Comparison of ENCODE assay signal across 9 mouse cellular contexts in genomic region chr16:34957487-34958230, GRCm38 (mm10).
DNase-seq lines count a peak whose midpoint lies in the region; ATAC-seq and TF ChIP-seq lines count a peak whose summit lies in the region.
"Had no signal": no experiment of that assay in that cellular context is flagged by ENCODE, and none has a peak within 500 bp of the region (broad histone marks: within the 10 kb centered on the region; RNA-seq: fewer than 3 reads in every experiment).

No protein-coding gene starts in this region.

- H3K4me1 ChIP-seq in liver, embryonic 11.5 days (replicated peaks; ENCODE audit: control insufficient read depth, insufficient read depth, low read length), result peaks cover 10% of the 10 kb centered on the region; the same call in 1 of the 2 replicates
- peaks cover 55% of the 10 kb centered on the region for H3K4me1 ChIP-seq in heart, embryonic 16.5 days (ENCODE audit: control insufficient read depth, insufficient read depth, low read length)
- H3K4me1 ChIP-seq in liver, postnatal 0 days (ENCODE audit: insufficient read depth), result peaks cover 37% of the 10 kb centered on the region

- H3K36me3 ChIP-seq in liver, embryonic 11.5 days (ENCODE audit: control insufficient read depth, insufficient read depth, low read length), result peaks cover 6% of the 10 kb centered on the region; the same call in 1 of the 2 replicates
- peaks cover 5% of the 10 kb centered on the region; the same call in 1 of the 2 replicates for H3K36me3 ChIP-seq in heart, embryonic 16.5 days (ENCODE audit: control insufficient read depth, insufficient read depth)
- H3K36me3 ChIP-seq in liver, postnatal 0 days (replicated peaks; ENCODE audit: insufficient read depth, low read length), result 0 out of 2 replicates have a peak, but pooled peaks cover 3% of the 10 kb centered on the region
- H3K36me3 ChIP-seq: liver, embryonic 13.5 days had no signal

- no peak overlapping the region for H3K9ac ChIP-seq in liver, embryonic 11.5 days (ENCODE audit: low read depth, low read length)
- no peak overlapping the region for H3K9ac ChIP-seq in heart, embryonic 16.5 days (ENCODE audit: low read length)
- no peak overlapping the region for H3K9ac ChIP-seq in liver, postnatal 0 days (replicated peaks)
- H3K9ac ChIP-seq: liver, embryonic 13.5 days had no signal

- intact Hi-C loops in heart, postnatal 14 days (cut with DNase I), result no loop called here

- no peak overlapping the region for H3K27ac ChIP-seq in liver, embryonic 11.5 days (ENCODE audit: low read depth, low read length)
- peak overlapping the region; percentile 93 for H3K27ac ChIP-seq in heart, embryonic 16.5 days (ENCODE audit: low read length)
- H3K27ac ChIP-seq in liver, postnatal 0 days (ENCODE audit: low read depth), result no peak overlapping the region

- peaks cover 3% of the 10 kb centered on the region; the same call in 1 of the 2 replicates for H3K9me3 ChIP-seq in liver, embryonic 11.5 days (ENCODE audit: control insufficient read depth, low read length)
- H3K9me3 ChIP-seq in heart, embryonic 16.5 days (replicated peaks; ENCODE audit: control insufficient read depth, low read length), result peaks cover 4% of the 10 kb centered on the region; the same call in 1 of the 2 replicates
- H3K9me3 ChIP-seq in liver, postnatal 0 days (ENCODE audit: low read length), result no peaks in the 10 kb centered on the region
- H3K9me3 ChIP-seq: liver, embryonic 13.5 days had no signal

- no peak overlapping the region for H3K4me3 ChIP-seq in liver, embryonic 11.5 days (ENCODE audit: low read depth, low read length)
- no peak overlapping the region for H3K4me3 ChIP-seq in heart, embryonic 16.5 days (ENCODE audit: low read length)
- H3K4me3 ChIP-seq in liver, postnatal 0 days (ENCODE audit: low read depth, low read length), result no peak overlapping the region
- H3K4me3 ChIP-seq: liver, embryonic 13.5 days had no signal

- no peaks in the 10 kb centered on the region for H3K27me3 ChIP-seq in liver, embryonic 11.5 days (replicated peaks; ENCODE audit: control insufficient read depth, insufficient read depth, low read length)
- H3K27me3 ChIP-seq in heart, embryonic 16.5 days (ENCODE audit: control insufficient read depth, insufficient read depth, low read length), result no peaks in the 10 kb centered on the region
- no peaks in the 10 kb centered on the region for H3K27me3 ChIP-seq in liver, postnatal 0 days (ENCODE audit: insufficient read depth, low read length)
- H3K27me3 ChIP-seq: liver, embryonic 13.5 days had no signal

- TF ChIP-seq CTCF in liver, postnatal 0 days (IDR thresholded peaks at IDR 0.05; ENCODE audit: low read depth), result peak; percentile 56

- WGBS in liver, embryonic 11.5 days, result 67% methylated on average over 8 of the region's 8 CpGs
- WGBS in heart, embryonic 16.5 days, result 65% methylated on average over 8 of the region's 8 CpGs
- 53% methylated on average over 8 of the region's 8 CpGs for WGBS in liver, postnatal 0 days (ENCODE audit: insufficient replicate concordance)

- peak; percentile 91 for DNase-seq in heart, adult 11 months
- no peak for DNase-seq in heart, postnatal 14 days
- peak; percentile 19 for DNase-seq in liver
- no peak for DNase-seq in liver, embryonic 11.5 days (ENCODE audit: low spot score)
- peak; percentile 52 for DNase-seq in liver, postnatal 0 days
- DNase-seq in urinary bladder, postnatal 36 days (ENCODE audit: low spot score in 2 of 2), result no peak
- no peak for DNase-seq in embryo, embryonic 11 days
- DNase-seq: liver, embryonic 13.5 days had no signal

- no peak overlapping the region for H3K4me2 ChIP-seq in liver, embryonic 11.5 days
- H3K4me2 ChIP-seq in heart, embryonic 16.5 days (ENCODE audit: low read depth, low read length), result no peak overlapping the region
- H3K4me2 ChIP-seq in liver, postnatal 0 days (ENCODE audit: low read depth, low read length), result no peak overlapping the region
- H3K4me2 ChIP-seq: liver, embryonic 13.5 days had no signal

- TF ChIP-seq EP300 in liver, postnatal 0 days (IDR thresholded peaks at IDR 0.05; ENCODE audit: low read depth), result no peak

- no peak for ATAC-seq in liver, embryonic 11.5 days (replicated peaks; ENCODE audit: low FRiP score)
- no peak for ATAC-seq in heart, embryonic 16.5 days (replicated peaks; ENCODE audit: extremely low read depth, insufficient read depth, low FRiP score)
- ATAC-seq in liver, postnatal 0 days, result peak; percentile 54

Comparison
In these comparisons a context has a peak if more than half of its experiments do, and no peak if none do; other contexts are left out.
1. DNase-seq: peak in heart, adult 11 months (single experiment), liver (single experiment) and liver, postnatal 0 days (single experiment); none in heart, postnatal 14 days (0 of 2), liver, embryonic 11.5 days (single experiment), urinary bladder, postnatal 36 days (0 of 2) and embryo, embryonic 11 days (single experiment).